Mouse (Mus musculus) G1E (cell line): ENCODE measurements around the gene Zc3h7b.

Experiments
- CTCF ChIP-seq: IDR thresholded peaks from 2 replicates; pipeline ENCODE4 v1.5.1; 2012; ENCODE audit warnings: low read depth, low read length, inconsistent platforms, mixed read lengths
- TAL1 ChIP-seq: conservative IDR thresholded peaks from 2 replicates; pipeline ENCODE4 v1.6.1; 2012; ENCODE audit warnings: low read depth, low read length, inconsistent platforms, mixed read lengths

DNA sequence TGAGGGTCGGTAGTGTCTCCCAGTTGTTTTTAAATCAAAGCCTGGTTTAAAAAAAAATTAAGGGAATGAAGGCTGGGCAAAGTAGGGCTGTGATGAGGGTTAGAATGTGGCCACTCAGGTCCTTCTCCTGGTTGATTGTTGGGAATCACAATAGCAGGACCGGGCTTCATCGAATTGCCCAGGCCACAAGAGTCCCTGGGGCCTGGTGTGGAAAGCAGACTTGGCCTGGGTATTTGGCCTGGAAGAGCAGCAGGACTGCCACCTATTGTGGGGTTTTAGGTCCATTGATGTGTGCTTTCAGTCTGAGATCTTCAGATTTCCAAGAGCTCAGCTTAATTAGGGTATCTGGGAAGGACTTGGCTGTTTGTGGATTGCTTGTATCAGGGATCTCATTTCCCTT, 67.4 kb downstream of the Zc3h7b start:
- no peak for TF ChIP-seq CTCF
- TF ChIP-seq TAL1: no peak
